Mouse (Mus musculus): ENCODE results near the gene Lrba. TPM values are rescaled to one million over a fixed set of nuclear protein-coding genes. Genes with fewer than 3 reads are reported as not detected.

The Lrba gene
- polyA plus RNA-seq, 1 experiment, result 5.4 TPM

DNA sequence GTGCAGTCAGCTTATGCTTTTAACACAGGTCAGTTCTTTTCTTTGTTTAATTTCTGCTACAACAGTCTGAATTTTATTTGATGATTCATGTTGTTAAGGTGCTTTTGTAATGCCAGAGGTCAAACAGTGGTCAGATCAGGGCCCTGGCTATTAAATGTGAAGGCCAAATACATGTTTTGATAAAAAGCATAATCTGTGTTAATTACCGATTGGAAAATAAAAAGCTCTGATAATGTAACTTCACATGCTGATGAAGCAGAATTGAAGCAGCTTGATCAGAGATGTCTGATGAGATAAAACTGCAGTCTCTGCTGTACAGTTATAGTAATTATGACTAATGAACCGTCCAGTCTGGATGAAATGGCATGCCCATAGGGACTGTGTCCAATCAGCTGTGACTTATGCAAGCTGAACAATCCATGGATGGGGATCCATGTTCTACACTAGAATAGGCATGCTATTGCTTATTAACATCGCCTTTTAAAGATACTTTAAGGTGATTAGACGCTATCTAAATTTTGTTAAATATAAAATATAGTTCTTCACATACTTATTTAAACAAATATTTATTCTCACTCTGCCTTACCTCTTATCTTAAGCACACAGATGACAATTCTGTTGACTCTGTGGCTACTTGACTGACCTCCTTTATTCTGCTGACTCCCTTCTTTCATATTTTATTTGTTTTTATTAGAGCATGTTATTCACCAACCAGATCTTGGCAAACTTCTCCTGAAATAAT is 336.0 kb downstream of the Lrba start:
- no peak for TF ChIP-seq CTCF (IDR thresholded peaks at IDR 0.05; ENCODE audit: control insufficient read depth, insufficient read depth, insufficient replicate concordance, low read depth, low read length)
- no peak for TF ChIP-seq POLR2A (IDR thresholded peaks at IDR 0.05; ENCODE audit: control insufficient read depth, low read depth, low read length)
- Histone ChIP-seq H3K4me1 (ENCODE audit: control insufficient read depth, insufficient read depth, low read length) (no peaks in the 10 kb centered on the region), H3K27ac (ENCODE audit: control insufficient read depth, insufficient read depth, low read depth, low read length) (no peak overlapping the region), H3K36me3 (ENCODE audit: control insufficient read depth, insufficient read depth, low read length) (no peaks in the 10 kb centered on the region), H3K27me3 (ENCODE audit: control insufficient read depth, insufficient read depth, low read length) (no peaks in the 10 kb centered on the region), H3K4me3 (ENCODE audit: control insufficient read depth, low read depth, low read length) (no peak overlapping the region)

DNA sequence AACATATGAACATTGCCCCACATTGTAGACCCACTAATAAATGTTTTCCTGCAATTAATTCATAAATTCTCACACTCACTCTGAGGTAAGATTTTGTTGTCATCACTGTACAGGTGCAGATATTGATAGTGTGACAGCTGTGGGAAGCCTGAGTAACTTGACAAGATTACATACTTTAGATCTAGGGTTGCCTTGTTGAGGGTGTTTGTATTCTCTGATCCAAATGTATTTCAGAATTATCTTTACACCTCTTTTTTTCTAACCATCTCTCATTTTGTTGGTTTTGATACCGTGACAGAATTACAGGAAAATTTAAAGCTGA is 336.5 kb downstream of the Lrba start:
- H3K36me3 ChIP-seq (ENCODE audit: control insufficient read depth, insufficient read depth, low read length), result no peaks in the 10 kb centered on the region

DNA sequence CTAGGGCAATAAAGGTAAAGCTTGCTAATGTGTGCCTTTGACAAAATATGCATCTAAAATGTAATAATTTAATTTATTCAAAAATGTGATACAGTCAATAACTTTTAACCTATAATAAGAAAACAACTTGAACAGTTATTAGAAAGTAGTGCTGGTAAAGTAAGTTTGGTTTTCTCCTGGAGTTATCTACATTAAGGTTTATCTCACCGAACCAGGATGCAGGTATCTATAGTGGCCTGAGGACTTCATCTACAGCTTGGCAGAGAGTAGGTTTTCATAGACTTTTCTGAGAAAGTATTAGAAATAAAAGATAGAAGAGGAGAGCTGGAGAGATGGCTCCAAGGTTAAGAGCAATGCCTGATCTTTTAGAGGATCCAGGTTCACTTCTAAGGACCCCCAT is 336.9 kb downstream of the Lrba start:
- Histone ChIP-seq H3K36me3 (ENCODE audit: control insufficient read depth, insufficient read depth, low read length) (no peaks in the 10 kb centered on the region), H3K4me3 (ENCODE audit: control insufficient read depth, low read depth, low read length) (no peak overlapping the region), H3K27ac (ENCODE audit: control insufficient read depth, insufficient read depth, low read depth, low read length) (no peak overlapping the region), H3K4me1 (ENCODE audit: control insufficient read depth, insufficient read depth, low read length) (no peaks in the 10 kb centered on the region), H3K27me3 (ENCODE audit: control insufficient read depth, insufficient read depth, low read length) (no peaks in the 10 kb centered on the region)
- TF ChIP-seq POLR2A (IDR thresholded peaks at IDR 0.05; ENCODE audit: control insufficient read depth, low read depth, low read length), result no peak
- no peak for TF ChIP-seq CTCF (IDR thresholded peaks at IDR 0.05; ENCODE audit: control insufficient read depth, insufficient read depth, insufficient replicate concordance, low read depth, low read length)

More for the DNA sequence above, 336.5 kb downstream of the Lrba start:
- H3K4me1 ChIP-seq (ENCODE audit: control insufficient read depth, insufficient read depth, low read length), result no peaks in the 10 kb centered on the region
- TF ChIP-seq CTCF (IDR thresholded peaks at IDR 0.05; ENCODE audit: control insufficient read depth, insufficient read depth, insufficient replicate concordance, low read depth, low read length) (no peak), POLR2A (IDR thresholded peaks at IDR 0.05; ENCODE audit: control insufficient read depth, low read depth, low read length) (no peak)
- H3K4me3 ChIP-seq (ENCODE audit: control insufficient read depth, low read depth, low read length), result no peak overlapping the region
- H3K27ac ChIP-seq (ENCODE audit: control insufficient read depth, insufficient read depth, low read depth, low read length), result no peak overlapping the region
- no peaks in the 10 kb centered on the region for H3K27me3 ChIP-seq (ENCODE audit: control insufficient read depth, insufficient read depth, low read length)

DNA sequence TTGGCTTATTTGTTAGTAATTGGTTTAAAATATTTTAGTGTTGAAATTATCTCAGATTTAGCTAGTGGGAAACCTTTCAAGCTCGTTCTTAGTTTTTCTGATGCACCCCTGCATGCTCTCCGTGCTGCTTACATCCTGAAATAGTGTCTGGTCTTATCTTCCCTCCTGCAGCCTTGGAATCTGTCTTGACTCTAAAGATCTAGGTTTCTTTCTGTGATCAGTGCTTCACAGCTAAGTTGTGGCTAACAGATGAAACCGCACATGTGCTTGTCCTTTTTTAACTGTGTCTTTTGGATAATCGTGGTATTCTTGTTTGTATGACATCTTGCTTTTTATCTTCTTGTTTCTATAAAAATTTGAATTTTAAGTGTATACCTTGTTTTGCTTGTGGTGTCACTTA is 342.8 kb downstream of the Lrba start:
- no peaks in the 10 kb centered on the region for H3K36me3 ChIP-seq (ENCODE audit: control insufficient read depth, insufficient read depth, low read length)
- no peak overlapping the region for H3K4me3 ChIP-seq (ENCODE audit: control insufficient read depth, low read depth, low read length)
- no peaks in the 10 kb centered on the region for H3K27me3 ChIP-seq (ENCODE audit: control insufficient read depth, insufficient read depth, low read length)
- H3K4me1 ChIP-seq (ENCODE audit: control insufficient read depth, insufficient read depth, low read length), result no peaks in the 10 kb centered on the region
- no peak for TF ChIP-seq CTCF (IDR thresholded peaks at IDR 0.05; ENCODE audit: control insufficient read depth, insufficient read depth, insufficient replicate concordance, low read depth, low read length)
- no peak for TF ChIP-seq POLR2A (IDR thresholded peaks at IDR 0.05; ENCODE audit: control insufficient read depth, low read depth, low read length)
- no peak overlapping the region for H3K27ac ChIP-seq (ENCODE audit: control insufficient read depth, insufficient read depth, low read depth, low read length)

DNA sequence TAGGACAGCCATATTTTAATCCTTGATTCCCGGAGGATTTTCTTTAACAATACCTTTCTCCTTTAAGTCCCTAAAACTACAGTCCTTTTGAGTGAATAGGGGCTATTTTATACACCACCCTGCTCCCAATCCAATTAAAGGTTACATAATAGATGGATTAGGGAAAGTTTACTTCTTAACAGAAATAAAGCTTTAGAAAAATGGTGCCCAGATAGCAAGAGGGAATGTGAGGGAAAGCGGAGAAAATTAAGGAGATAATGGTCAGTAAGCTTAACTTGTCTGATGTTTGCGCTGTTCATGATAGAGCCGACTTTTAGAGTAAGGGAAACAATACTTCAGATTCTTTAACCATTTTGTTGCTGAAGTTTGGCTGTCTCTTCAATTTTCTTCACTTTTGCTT is 347.0 kb downstream of the Lrba start:
- Histone ChIP-seq H3K27me3 (ENCODE audit: control insufficient read depth, insufficient read depth, low read length) (no peaks in the 10 kb centered on the region), H3K27ac (ENCODE audit: control insufficient read depth, insufficient read depth, low read depth, low read length) (no peak overlapping the region), H3K4me3 (ENCODE audit: control insufficient read depth, low read depth, low read length) (no peak overlapping the region)

DNA sequence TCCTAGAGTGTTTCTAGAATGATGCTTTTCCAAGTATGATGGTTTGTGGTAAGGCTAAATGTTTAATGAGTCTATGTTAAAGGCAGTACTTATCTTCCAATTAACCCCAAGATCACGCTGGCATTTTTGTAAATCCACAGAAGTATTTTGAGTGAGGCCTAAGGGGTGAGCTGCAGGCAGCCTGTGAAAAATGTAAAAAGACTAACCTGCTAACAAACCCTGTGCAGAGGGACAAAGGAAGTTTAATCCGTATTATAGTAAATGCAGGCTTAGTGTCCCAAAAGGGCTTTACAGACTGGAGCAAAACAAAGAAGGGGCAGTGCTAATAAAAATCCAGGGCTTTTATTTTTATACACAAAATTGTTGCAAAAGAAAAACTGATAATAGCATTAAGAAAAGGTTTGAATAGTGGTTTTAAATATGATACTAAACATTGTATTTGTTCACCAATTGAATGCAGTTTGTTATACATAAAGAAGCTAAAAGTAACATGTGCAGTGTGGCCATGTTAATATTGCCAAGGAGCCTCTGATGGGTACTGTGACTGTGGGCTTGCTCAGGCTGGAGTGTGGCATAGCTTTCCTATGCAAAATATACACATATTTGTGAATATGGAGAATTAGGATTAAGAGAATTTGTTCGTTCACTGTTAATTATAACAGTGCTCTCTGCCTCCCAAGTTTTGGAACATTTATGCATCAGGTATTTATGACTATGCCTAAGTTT is 348.2 kb downstream of the Lrba start:
- no peaks in the 10 kb centered on the region for H3K4me1 ChIP-seq (ENCODE audit: control insufficient read depth, insufficient read depth, low read length)
- no peaks in the 10 kb centered on the region for H3K36me3 ChIP-seq (ENCODE audit: control insufficient read depth, insufficient read depth, low read length)
- no peak overlapping the region for H3K4me3 ChIP-seq (ENCODE audit: control insufficient read depth, low read depth, low read length)
- no peaks in the 10 kb centered on the region for H3K27me3 ChIP-seq (ENCODE audit: control insufficient read depth, insufficient read depth, low read length)
- TF ChIP-seq CTCF (IDR thresholded peaks at IDR 0.05; ENCODE audit: control insufficient read depth, insufficient read depth, insufficient replicate concordance, low read depth, low read length), result no peak
- H3K27ac ChIP-seq (ENCODE audit: control insufficient read depth, insufficient read depth, low read depth, low read length), result no peak overlapping the region

More for the DNA sequence above, 347.0 kb downstream of the Lrba start:
- TF ChIP-seq CTCF (IDR thresholded peaks at IDR 0.05; ENCODE audit: control insufficient read depth, insufficient read depth, insufficient replicate concordance, low read depth, low read length) (no peak), POLR2A (IDR thresholded peaks at IDR 0.05; ENCODE audit: control insufficient read depth, low read depth, low read length) (no peak)
- Histone ChIP-seq H3K4me1 (ENCODE audit: control insufficient read depth, insufficient read depth, low read length) (no peaks in the 10 kb centered on the region), H3K36me3 (ENCODE audit: control insufficient read depth, insufficient read depth, low read length) (no peaks in the 10 kb centered on the region)

DNA sequence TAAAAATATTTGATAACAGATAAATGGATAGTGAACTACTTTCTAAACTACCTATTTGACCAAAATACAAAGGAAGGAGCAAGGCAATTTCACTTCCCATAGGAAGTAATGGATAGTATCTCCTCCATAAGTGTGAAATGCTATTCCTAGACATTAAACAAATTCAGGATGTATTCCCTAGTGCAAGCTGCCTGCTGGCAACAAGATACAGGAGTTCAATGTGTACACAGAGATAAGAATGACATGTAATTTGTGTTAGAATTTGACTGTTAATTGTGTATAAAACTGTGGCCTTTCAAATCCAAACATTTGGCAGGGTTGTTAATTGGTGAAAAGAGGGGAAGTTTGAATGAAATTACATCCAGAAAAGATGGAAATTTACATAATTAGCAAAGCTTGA is 350.8 kb downstream of the Lrba start:
- H3K36me3 ChIP-seq (ENCODE audit: control insufficient read depth, insufficient read depth, low read length), result no peaks in the 10 kb centered on the region
- no peaks in the 10 kb centered on the region for H3K4me1 ChIP-seq (ENCODE audit: control insufficient read depth, insufficient read depth, low read length)
- H3K4me3 ChIP-seq (ENCODE audit: control insufficient read depth, low read depth, low read length), result no peak overlapping the region
- H3K27me3 ChIP-seq (ENCODE audit: control insufficient read depth, insufficient read depth, low read length), result no peaks in the 10 kb centered on the region
- no peak overlapping the region for H3K27ac ChIP-seq (ENCODE audit: control insufficient read depth, insufficient read depth, low read depth, low read length)
- TF ChIP-seq CTCF (IDR thresholded peaks at IDR 0.05; ENCODE audit: control insufficient read depth, insufficient read depth, insufficient replicate concordance, low read depth, low read length) (no peak), POLR2A (IDR thresholded peaks at IDR 0.05; ENCODE audit: control insufficient read depth, low read depth, low read length) (no peak)

Data from testis, adult 2 months (tissue).